Mouse (Mus musculus): ENCODE data around the gene St6gal1.

GRCm38 (mm10) chr16:23174855-23175254 is 49.7 kb upstream of the St6gal1 start:
- TF ChIP-seq CTCF (IDR thresholded peaks at IDR 0.05; ENCODE audit: borderline replicate concordance, insufficient read depth, low read depth, low read length), result no peak
- no peak for TF ChIP-seq POLR2A (IDR thresholded peaks at IDR 0.05; ENCODE audit: borderline replicate concordance, insufficient read depth, low read length)
